Mouse (Mus musculus) limb, embryonic 11.5 days (tissue): Measurements from ENCODE around the gene Eid3. TPM values are rescaled to one million over a fixed set of nuclear protein-coding genes. Genes with fewer than 3 reads are reported as not detected.

Experiments
- ATAC-seq: fragments of 200-750 bp; cut with Nextera tagmentation; 2 replicates; pipeline ENCODE4 v1.8.0; 2017; ENCODE audit warnings: low read depth; ENCODE audit not compliant: insufficient number of reproducible peaks, low FRiP score, low TSS enrichment
- DNase-seq: peaks from one replicate; pipeline ENCODE4 v3.0.0-alpha.2; 2015; ENCODE audit warnings: low spot score
- H3K27ac ChIP-seq: fragments of 300-500 bp; sonication (generic); replicated peaks from 2 replicates; pipeline ENCODE4 v1.5.1; 2014; ENCODE audit warnings: low read depth, mild to moderate bottlenecking, low read length
- H3K27me3 ChIP-seq: fragments of 300-500 bp; sonication (generic); 2 replicates; pipeline ENCODE4 v1.6.1; 2014; ENCODE audit warnings: mild to moderate bottlenecking, low read length, mixed read lengths; ENCODE audit not compliant: control insufficient read depth, insufficient read depth
- H3K36me3 ChIP-seq: fragments of 300-500 bp; sonication (generic); 2 replicates; pipeline ENCODE4 v1.6.1; 2014; ENCODE audit warnings: mild to moderate bottlenecking, low read length, moderate library complexity, mixed read lengths; ENCODE audit not compliant: control insufficient read depth, insufficient read depth
- H3K4me1 ChIP-seq: fragments of 300-500 bp; sonication (generic); 2 replicates; pipeline ENCODE4 v1.6.1; 2014; ENCODE audit warnings: low read length, mixed read lengths; ENCODE audit not compliant: control insufficient read depth, insufficient read depth
- H3K4me2 ChIP-seq: fragments of 300-500 bp; sonication (generic); 2 replicates; pipeline ENCODE4 v1.6.1; 2014; ENCODE audit warnings: low read depth, mild to moderate bottlenecking, moderate library complexity; ENCODE audit not compliant: severe bottlenecking
- H3K4me3 ChIP-seq: fragments of 300-500 bp; sonication (generic); 2 replicates; pipeline ENCODE4 v1.5.1; 2014; ENCODE audit warnings: low read depth, low read length
- H3K9ac ChIP-seq: fragments of 300-500 bp; sonication (generic); 2 replicates; pipeline ENCODE4 v1.6.1; 2014; ENCODE audit warnings: mild to moderate bottlenecking, low read length
- H3K9me3 ChIP-seq: fragments of 300-500 bp; sonication (generic); 2 replicates; pipeline ENCODE4 v1.6.1; 2016; ENCODE audit warnings: low read length; ENCODE audit not compliant: control insufficient read depth
- WGBS: fragments of 180-500 bp; shearing (Covaris S2); extraction: QIAGEN DNeasy Blood & Tissue Kit; methylation state at CpG from one replicate; pipeline ENCODE4 v1.1.7; 2014; 5-methylcytosine and 5-hydroxymethylcytosine counted together
- polyA plus RNA-seq: library from polyadenylated mRNA; unstranded; fragments of >200 nt; fragmentation: Nextera tagmentation; extraction: Ambion mirVana; gene quantifications from 2 replicates; pipeline ENCODE4 v1.2.1, GENCODE M21; 2014

The Eid3 gene
- polyA plus RNA-seq, 1 experiment from 2014 or later, result 0.52 TPM

DNA sequence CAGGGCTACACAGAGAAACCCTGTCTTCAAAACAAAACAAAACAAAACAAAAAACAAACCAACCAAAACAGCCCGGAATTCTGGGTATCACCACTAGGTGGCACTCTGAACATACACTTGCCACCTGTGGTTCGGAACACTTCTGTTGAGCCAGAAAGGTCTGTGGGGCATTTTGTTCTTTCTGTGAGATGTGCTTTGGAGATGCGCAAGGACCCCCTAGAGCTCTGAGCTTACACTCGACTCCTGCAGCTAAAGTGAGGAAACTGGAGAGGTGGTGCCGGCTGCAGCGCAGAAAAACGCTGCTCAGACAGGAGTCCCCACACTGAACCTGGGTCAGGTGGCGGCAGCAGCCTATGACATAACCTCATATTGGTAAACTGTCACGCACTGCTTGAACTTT, 43.0 kb downstream of the Eid3 start:
- WGBS, result 19% methylated on average over 9 of the region's 9 CpGs
- H3K9ac ChIP-seq, result no peak overlapping the region

GRCm38 (mm10) chr10:82910198-82910597, 43.8 kb downstream of the Eid3 start:
- Histone ChIP-seq H3K36me3 (no peaks in the 10 kb centered on the region), H3K4me2 (no peak overlapping the region), H3K9me3 (no peaks in the 10 kb centered on the region), H3K4me3 (no peak overlapping the region), H3K4me1 (no peaks in the 10 kb centered on the region), H3K27ac (no peak overlapping the region), H3K9ac (no peak overlapping the region), H3K27me3 (no peaks in the 10 kb centered on the region)
- DNase-seq, result no peak
- no peak for ATAC-seq
- WGBS, result 76% methylated on average over 3 of the region's 3 CpGs

More for the DNA sequence above, 43.0 kb downstream of the Eid3 start:
- ATAC-seq, result no peak
- peak; percentile 85 for DNase-seq
- H3K4me2 ChIP-seq, result peak overlapping the region; percentile 26; the same call in 1 of the 2 replicates
- H3K36me3 ChIP-seq, result no peaks in the 10 kb centered on the region
- no peaks in the 10 kb centered on the region for H3K4me1 ChIP-seq
- H3K4me3 ChIP-seq, result no peak overlapping the region
- H3K9me3 ChIP-seq, result no peaks in the 10 kb centered on the region
- no peaks in the 10 kb centered on the region for H3K27me3 ChIP-seq
- no peak overlapping the region for H3K27ac ChIP-seq

DNA sequence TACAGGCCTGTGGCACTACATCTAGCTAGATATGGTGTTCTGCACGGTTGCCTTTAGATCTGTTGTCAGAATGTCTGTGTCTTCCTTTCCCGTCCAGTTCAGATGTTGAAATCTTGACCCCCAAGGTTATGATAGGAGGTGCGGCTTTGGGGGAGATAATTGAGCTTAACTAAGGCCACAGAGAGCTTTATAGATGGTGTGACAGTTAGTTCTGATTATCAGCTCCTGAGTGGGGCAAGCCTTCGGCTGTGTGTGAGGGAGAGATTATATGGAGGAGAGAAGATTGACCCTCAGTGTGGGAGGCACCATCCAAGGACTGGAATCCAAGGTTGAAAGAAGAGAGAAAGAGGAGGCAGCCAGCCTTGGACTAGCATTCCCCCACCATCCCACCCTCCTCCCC, 46.8 kb downstream of the Eid3 start:
- no peaks in the 10 kb centered on the region for H3K4me1 ChIP-seq
- H3K9me3 ChIP-seq, result no peaks in the 10 kb centered on the region
- H3K27me3 ChIP-seq, result no peaks in the 10 kb centered on the region
- H3K36me3 ChIP-seq, result no peaks in the 10 kb centered on the region
- ATAC-seq (no peak), DNase-seq (no peak)
- H3K27ac ChIP-seq, result no peak overlapping the region
- no peak overlapping the region for H3K4me3 ChIP-seq
- no peak overlapping the region for H3K9ac ChIP-seq
- 87% methylated on average over 4 of the region's 4 CpGs for WGBS
- no peak overlapping the region for H3K4me2 ChIP-seq

- Histone ChIP-seq H3K4me2 (no peak overlapping the region), H3K9ac (no peak overlapping the region), H3K27ac (no peak overlapping the region), H3K4me1 (no peaks in the 10 kb centered on the region), H3K27me3 (no peaks in the 10 kb centered on the region), H3K9me3 (no peaks in the 10 kb centered on the region), H3K4me3 (no peak overlapping the region), H3K36me3 (no peaks in the 10 kb centered on the region)
- 88% methylated on average over 6 of the region's 6 CpGs for WGBS
- ATAC-seq (no peak), DNase-seq (no peak)
These were observed 47.3 kb downstream of the Eid3 start for GRCm38 (mm10) chr10:82913772-82914171.

Other genes with a start within 250 kb of the Eid3 start
- 44.3 and 49.0 TPM in 2 replicates for gene 1190007I07Rik, start 243.4 kb upstream of the Eid3 start, polyA plus RNA-seq
- 250 and 262 TPM in 2 replicates for gene Tdg, start 236.8 kb upstream of the Eid3 start, polyA plus RNA-seq
- 5.1 and 6.2 TPM in 2 replicates for gene Glt8d2, start 176.0 kb upstream of the Eid3 start, polyA plus RNA-seq
- gene Hcfc2, start 170.5 kb upstream of the Eid3 start, polyA plus RNA-seq, result 32.2 and 33.6 TPM in 2 replicates
- gene Nfyb, start 102.5 kb upstream of the Eid3 start, polyA plus RNA-seq, result 74.4 and 84.4 TPM in 2 replicates
- 170 and 176 TPM in 2 replicates for gene Txnrd1, start 32.7 kb upstream of the Eid3 start, polyA plus RNA-seq
- 2.0 and 3.0 TPM in 2 replicates for gene Chst11, start 118.9 kb downstream of the Eid3 start, polyA plus RNA-seq